Mouse (Mus musculus): ENCODE measurements around the gene Rpp25. TPM values are rescaled to one million over a fixed set of nuclear protein-coding genes. Genes with fewer than 3 reads are reported as not detected.

The Rpp25 gene
- polyA plus RNA-seq, 1 experiment from 2014 or later = 8.1 TPM

DNA sequence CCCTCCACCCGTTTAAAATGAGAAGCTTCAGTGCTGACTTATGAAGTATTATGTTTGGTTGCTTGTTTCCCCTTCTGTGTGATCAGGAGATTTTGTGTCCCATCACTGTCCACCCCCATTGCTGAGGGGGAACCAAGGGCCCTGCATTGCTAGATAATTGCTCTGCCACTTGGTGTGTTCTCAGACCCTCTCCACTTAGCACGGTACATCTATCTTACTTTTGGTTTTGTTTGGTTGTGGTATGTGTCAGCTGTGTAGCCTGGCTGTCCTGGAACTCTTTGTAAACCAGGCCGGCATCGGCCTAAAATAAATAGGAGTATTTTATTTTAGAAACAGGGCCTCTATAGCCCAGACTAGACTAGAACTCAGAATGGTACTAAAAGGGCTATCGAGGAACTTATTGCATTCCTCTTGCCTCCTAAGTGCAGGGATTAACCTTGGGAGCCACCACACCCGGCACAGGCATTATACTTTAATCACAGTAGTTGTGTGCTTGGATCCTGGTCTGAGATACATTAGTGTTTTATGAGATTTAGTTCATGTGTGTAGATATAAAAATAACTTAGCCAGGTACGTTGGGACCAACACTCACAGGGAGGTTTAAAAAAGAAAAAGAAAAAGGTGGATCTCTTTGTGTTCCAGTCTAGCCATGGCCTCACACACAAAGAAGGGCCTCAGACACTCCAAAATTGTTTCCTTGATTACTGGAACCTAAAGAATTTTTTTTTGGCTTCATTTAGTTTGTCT, 18.5 kb downstream of the Rpp25 start:
- Histone ChIP-seq H3K4me2 (replicated peaks) (peak overlapping the region; percentile 70), H3K9ac (peak overlapping the region; percentile 94), H3K4me3 (replicated peaks) (peak overlapping the region; percentile 89), H3K4me1 (replicated peaks) (peaks cover 8% of the 10 kb centered on the region; the same call in 1 of the 2 replicates), H3K9me3 (no peaks in the 10 kb centered on the region), H3K27me3 (replicated peaks) (no peaks in the 10 kb centered on the region), H3K27ac (peak overlapping the region; percentile 37; the same call in 1 of the 2 replicates), H3K36me3 (no peaks in the 10 kb centered on the region)
- 23% methylated on average over 7 of the region's 7 CpGs for WGBS
- no peak for ATAC-seq

DNA sequence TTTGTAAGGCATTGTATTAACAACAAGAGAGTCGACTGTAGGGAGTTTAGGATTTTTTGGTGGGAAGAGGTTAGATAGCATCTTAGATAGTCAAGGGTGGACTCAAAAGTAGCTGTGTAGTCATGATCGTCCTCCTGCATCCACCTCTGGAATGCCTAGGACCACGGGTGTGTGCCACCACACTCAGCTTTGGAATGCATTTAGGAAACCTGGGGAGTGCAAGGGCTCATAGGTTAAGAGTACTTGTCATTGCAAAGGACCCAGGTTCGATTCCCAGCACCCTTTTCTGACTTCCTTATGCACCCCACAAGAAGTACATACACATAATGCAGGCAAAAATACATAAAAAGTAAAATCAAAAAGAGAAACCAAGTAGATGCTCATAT, 19.0 kb downstream of the Rpp25 start:
- H3K9ac ChIP-seq = no peak overlapping the region

DNA sequence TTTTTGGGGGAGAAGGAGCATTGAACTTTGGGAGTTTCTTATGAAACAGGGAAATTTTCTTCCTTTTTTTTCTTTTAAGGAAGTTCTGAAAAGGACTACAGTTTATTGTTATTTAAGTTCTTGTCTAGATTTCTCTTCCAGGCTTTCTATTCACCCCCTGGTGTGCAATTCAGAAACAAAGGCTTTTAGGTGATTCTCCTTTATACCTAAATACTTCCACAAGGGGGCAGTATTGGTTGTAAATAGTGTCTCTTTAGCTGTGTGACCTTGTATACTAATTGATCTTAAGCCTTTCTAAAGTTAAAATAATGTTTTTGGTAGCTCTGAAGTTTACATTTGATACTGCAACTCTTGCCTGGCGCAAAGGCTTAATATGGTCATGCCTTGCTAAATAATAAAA, 19.9 kb downstream of the Rpp25 start:
- H3K4me1 ChIP-seq (replicated peaks) = peaks cover 8% of the 10 kb centered on the region; the same call in 1 of the 2 replicates
- WGBS = 82% methylated on average over 1 of the region's 1 CpGs
- H3K36me3 ChIP-seq = no peaks in the 10 kb centered on the region
- H3K27me3 ChIP-seq (replicated peaks) = no peaks in the 10 kb centered on the region
- H3K9me3 ChIP-seq = no peaks in the 10 kb centered on the region
- no peak overlapping the region for H3K4me2 ChIP-seq (replicated peaks)
- no peak overlapping the region for H3K27ac ChIP-seq
- H3K9ac ChIP-seq = no peak overlapping the region
- ATAC-seq = no peak
- no peak overlapping the region for H3K4me3 ChIP-seq (replicated peaks)

More for the DNA sequence above, 19.0 kb downstream of the Rpp25 start:
- Histone ChIP-seq H3K4me3 (replicated peaks) (no peak overlapping the region), H3K9me3 (no peaks in the 10 kb centered on the region), H3K27me3 (replicated peaks) (no peaks in the 10 kb centered on the region), H3K4me2 (replicated peaks) (peak overlapping the region; percentile 70), H3K27ac (no peak overlapping the region), H3K4me1 (replicated peaks) (peaks cover 8% of the 10 kb centered on the region; the same call in 1 of the 2 replicates), H3K36me3 (no peaks in the 10 kb centered on the region)
- no peak for ATAC-seq
- 75% methylated on average over 4 of the region's 4 CpGs for WGBS

GRCm38 (mm10) chr9:57524439-57524838, 20.6 kb downstream of the Rpp25 start:
- Histone ChIP-seq H3K4me1 (replicated peaks) (peaks cover 8% of the 10 kb centered on the region; the same call in 1 of the 2 replicates), H3K9ac (no peak overlapping the region), H3K9me3 (no peaks in the 10 kb centered on the region), H3K4me2 (replicated peaks) (no peak overlapping the region), H3K27me3 (replicated peaks) (no peaks in the 10 kb centered on the region), H3K36me3 (no peaks in the 10 kb centered on the region), H3K27ac (no peak overlapping the region), H3K4me3 (replicated peaks) (no peak overlapping the region)
- no peak for ATAC-seq

GRCm38 (mm10) chr9:57525516-57525915, 21.7 kb downstream of the Rpp25 start:
- Histone ChIP-seq H3K9ac (no peak overlapping the region), H3K27me3 (replicated peaks) (no peaks in the 10 kb centered on the region), H3K9me3 (no peaks in the 10 kb centered on the region), H3K4me1 (replicated peaks) (peaks cover 8% of the 10 kb centered on the region; the same call in 1 of the 2 replicates), H3K4me2 (replicated peaks) (no peak overlapping the region), H3K27ac (no peak overlapping the region), H3K4me3 (replicated peaks) (no peak overlapping the region), H3K36me3 (0 out of 2 replicates have a peak, but pooled peaks cover 3% of the 10 kb centered on the region)
- ATAC-seq = no peak
- WGBS = 71% methylated on average over 2 of the region's 2 CpGs

DNA sequence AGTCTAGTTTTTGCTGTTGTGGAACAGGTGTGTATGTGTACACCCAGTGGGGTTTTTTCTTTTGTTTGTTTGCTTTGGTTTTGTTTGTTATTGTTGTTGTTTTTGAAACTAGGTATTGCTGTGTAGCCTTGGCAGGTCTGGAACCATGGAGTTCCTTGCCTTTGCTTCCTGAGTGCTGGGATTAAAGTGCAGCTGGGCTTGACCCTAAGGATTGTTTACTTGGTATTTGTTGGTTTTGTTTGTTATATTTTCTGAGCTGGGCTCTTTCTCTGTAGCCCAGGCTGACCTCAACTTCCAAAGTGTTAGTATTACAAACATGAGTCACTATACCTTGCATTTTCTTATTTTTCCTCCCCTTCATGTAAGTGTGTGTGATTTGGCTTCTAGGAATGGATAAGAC, 22.6 kb downstream of the Rpp25 start:
- Histone ChIP-seq H3K4me2 (replicated peaks) (no peak overlapping the region), H3K9ac (no peak overlapping the region), H3K27me3 (replicated peaks) (no peaks in the 10 kb centered on the region), H3K9me3 (no peaks in the 10 kb centered on the region), H3K36me3 (0 out of 2 replicates have a peak, but pooled peaks cover 3% of the 10 kb centered on the region), H3K4me1 (replicated peaks) (peaks cover 8% of the 10 kb centered on the region; the same call in 1 of the 2 replicates), H3K4me3 (replicated peaks) (no peak overlapping the region), H3K27ac (no peak overlapping the region)
- ATAC-seq = no peak

DNA sequence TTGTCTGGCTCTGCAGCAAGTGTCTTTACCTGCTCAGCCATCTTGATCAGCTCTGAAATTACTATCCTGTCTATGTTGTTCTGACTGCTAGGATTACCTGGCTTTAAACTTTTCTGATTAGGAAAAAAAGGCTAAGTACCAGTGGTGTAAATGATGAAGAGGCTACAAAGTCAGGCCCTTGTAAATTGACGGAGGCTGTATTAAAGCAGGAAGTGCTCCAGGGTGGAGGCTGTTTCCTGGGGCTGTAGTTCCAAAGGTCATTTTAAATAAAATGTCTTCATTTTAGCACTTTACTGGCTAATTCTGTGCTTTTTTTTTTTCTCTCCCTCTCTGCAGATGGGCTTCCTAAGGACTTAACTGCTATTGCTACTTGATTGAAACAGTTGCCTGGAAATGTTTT, 28.1 kb downstream of the Rpp25 start:
- ATAC-seq = peak; percentile 26; the same call in 1 of the 2 replicates
- 61% methylated on average over 1 of the region's 1 CpGs for WGBS
- peaks cover 10% of the 10 kb centered on the region; the same call in 1 of the 2 replicates for H3K36me3 ChIP-seq
- no peaks in the 10 kb centered on the region for H3K9me3 ChIP-seq
- no peaks in the 10 kb centered on the region for H3K27me3 ChIP-seq (replicated peaks)
- H3K9ac ChIP-seq = no peak overlapping the region
- no peak overlapping the region for H3K4me3 ChIP-seq (replicated peaks)
- H3K27ac ChIP-seq = no peak overlapping the region; the same call in 1 of the 2 replicates
- H3K4me1 ChIP-seq (replicated peaks) = peaks cover 6% of the 10 kb centered on the region; the same call in 1 of the 2 replicates
- no peak overlapping the region for H3K4me2 ChIP-seq (replicated peaks)

DNA sequence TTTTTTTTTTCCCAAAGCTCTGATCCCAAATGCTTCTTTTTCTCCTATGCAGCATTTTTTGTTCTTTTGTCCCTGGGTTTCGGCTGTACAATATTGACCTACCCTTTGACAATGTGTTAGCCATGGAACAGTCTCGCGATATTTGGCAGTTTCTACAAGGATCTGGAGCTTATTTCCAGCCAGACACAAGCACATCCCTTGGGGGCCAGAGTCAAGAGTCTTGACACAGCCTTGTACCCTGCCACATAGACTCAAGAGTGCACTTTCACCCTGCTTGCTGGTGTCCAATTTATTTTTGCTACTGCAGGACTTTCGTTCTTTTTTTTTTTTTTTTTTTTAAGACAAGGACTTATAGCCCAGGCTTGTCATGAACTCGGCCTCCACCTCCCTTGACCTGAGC, 32.5 kb downstream of the Rpp25 start:
- peak overlapping the region; percentile 96 for H3K4me3 ChIP-seq (replicated peaks)
- peak overlapping the region; percentile 75; the same call in 1 of the 2 replicates for H3K4me2 ChIP-seq (replicated peaks)
- H3K9ac ChIP-seq = no peak overlapping the region
- ATAC-seq = no peak
- H3K4me1 ChIP-seq (replicated peaks) = peaks cover 12% of the 10 kb centered on the region
- no peaks in the 10 kb centered on the region for H3K9me3 ChIP-seq
- WGBS = 84% methylated on average over 5 of the region's 5 CpGs
- no peak overlapping the region for H3K27ac ChIP-seq
- H3K27me3 ChIP-seq (replicated peaks) = no peaks in the 10 kb centered on the region
- H3K36me3 ChIP-seq = peaks cover 26% of the 10 kb centered on the region

- Histone ChIP-seq H3K27me3 (replicated peaks) (no peaks in the 10 kb centered on the region), H3K9ac (peak within 1 kb of the TSS; percentile 88), H3K4me2 (replicated peaks) (peak within 1 kb of the TSS; percentile 75), H3K27ac (peak within 1 kb of the TSS; percentile 86), H3K9me3 (no peaks in the 10 kb centered on the region), H3K4me1 (replicated peaks) (peaks cover 14% of the 10 kb centered on the region), H3K4me3 (replicated peaks) (peak within 1 kb of the TSS; percentile 96), H3K36me3 (peaks cover 29% of the 10 kb centered on the region)
- 2% methylated on average over 45 of the region's 45 CpGs for WGBS
- peak; percentile 93 for ATAC-seq
These were observed 33.4 kb downstream of the Rpp25 start, which contains the start of gene Fam219b for GRCm38 (mm10) chr9:57537044-57537727. Gene Fam219b, plus strand, starts transcription at chr9:57537528.

- H3K27me3 ChIP-seq (replicated peaks) = no peaks in the 10 kb centered on the region
- no peaks in the 10 kb centered on the region for H3K9me3 ChIP-seq
- ATAC-seq = peak; percentile 71; the same call in 1 of the 2 replicates
- H3K4me2 ChIP-seq (replicated peaks) = peak overlapping the region; percentile 75
- H3K36me3 ChIP-seq = peaks cover 24% of the 10 kb centered on the region
- peaks cover 12% of the 10 kb centered on the region for H3K4me1 ChIP-seq (replicated peaks)
- H3K9ac ChIP-seq = peak overlapping the region; percentile 88
- WGBS = 1% methylated on average over 24 of the region's 24 CpGs
- peak overlapping the region; percentile 96 for H3K4me3 ChIP-seq (replicated peaks)
- H3K27ac ChIP-seq = peak overlapping the region; percentile 86
These were observed 33.9 kb downstream of the Rpp25 start for GRCm38 (mm10) chr9:57537728-57538181.

DNA sequence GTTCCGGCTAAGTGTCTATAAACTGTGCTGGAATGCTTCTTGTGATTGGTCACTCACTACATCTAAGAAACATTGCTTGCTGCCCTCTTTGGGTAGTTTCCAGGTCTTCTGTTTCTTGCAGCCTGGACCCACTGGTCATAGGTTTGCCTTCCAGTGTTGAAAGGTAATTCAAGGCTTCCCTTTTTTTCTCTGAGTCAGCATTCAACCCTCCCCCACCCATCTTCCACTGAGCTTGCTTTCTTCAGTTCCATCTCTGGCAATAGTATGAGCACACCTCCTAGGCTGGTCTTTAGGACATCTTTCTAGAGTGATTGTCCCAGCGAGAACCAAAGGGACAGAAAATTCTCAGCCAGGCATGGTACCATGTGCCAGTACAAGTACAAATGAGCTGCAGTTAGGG, 35.7 kb downstream of the Rpp25 start:
- H3K4me1 ChIP-seq (replicated peaks) = peaks cover 12% of the 10 kb centered on the region
- H3K27ac ChIP-seq = no peak overlapping the region
- no peak overlapping the region for H3K4me2 ChIP-seq (replicated peaks)
- H3K9me3 ChIP-seq = no peaks in the 10 kb centered on the region
- no peak overlapping the region for H3K4me3 ChIP-seq (replicated peaks)
- ATAC-seq = no peak
- no peaks in the 10 kb centered on the region for H3K27me3 ChIP-seq (replicated peaks)
- peaks cover 34% of the 10 kb centered on the region for H3K36me3 ChIP-seq
- 80% methylated on average over 2 of the region's 2 CpGs for WGBS
- no peak overlapping the region for H3K9ac ChIP-seq

GRCm38 (mm10) chr9:57541312-57541711, 37.5 kb downstream of the Rpp25 start:
- Histone ChIP-seq H3K4me2 (replicated peaks) (no peak overlapping the region), H3K27me3 (replicated peaks) (no peaks in the 10 kb centered on the region), H3K4me1 (replicated peaks) (peaks cover 12% of the 10 kb centered on the region), H3K9me3 (no peaks in the 10 kb centered on the region), H3K4me3 (replicated peaks) (no peak overlapping the region), H3K27ac (peak overlapping the region; percentile 18; the same call in 1 of the 2 replicates), H3K9ac (no peak overlapping the region), H3K36me3 (peaks cover 41% of the 10 kb centered on the region)
- ATAC-seq = no peak
- WGBS = 7% methylated on average over 1 of the region's 1 CpGs
